Mouse (Mus musculus): ENCODE measurements at regions not wholly inside any gene's neighbourhood (a gene's known extent, or its start where the extent isn't known, plus 50 kb on each side); places are given as distances from the start of the nearest gene placed in this dataset.
A peak's percentile ranks its signal among the peaks of the same experiment; 100 is the strongest.

- DNase-seq: no peak
These were observed 142.1 kb upstream of the Slc22a12 start for GRCm38 (mm10) chr19:6684921-6685320.

- DNase-seq: no peak
These were observed 136.8 kb upstream of the Slc22a12 start for GRCm38 (mm10) chr19:6679392-6680307.

- no peak for DNase-seq
These were observed 134.7 kb upstream of the Slc22a12 start for GRCm38 (mm10) chr19:6677511-6677910.

GRCm38 (mm10) chr19:6675586-6675985 lies 132.8 kb upstream of the Slc22a12 start:
- DNase-seq: no peak

- no peak for DNase-seq
These were observed 128.9 kb upstream of the Slc22a12 start for GRCm38 (mm10) chr19:6671696-6672095.

- DNase-seq: no peak
These were observed 127.0 kb upstream of the Slc22a12 start for GRCm38 (mm10) chr19:6669881-6670280.

- DNase-seq: no peak
These were observed 125.7 kb upstream of the Slc22a12 start for GRCm38 (mm10) chr19:6668545-6668944.

- no peak for DNase-seq
These were observed 123.4 kb upstream of the Slc22a12 start for GRCm38 (mm10) chr19:6666187-6666722.

GRCm38 (mm10) chr19:6665264-6666054 lies 122.6 kb upstream of the Slc22a12 start:
- DNase-seq: no peak

GRCm38 (mm10) chr19:6664311-6664952 lies 121.6 kb upstream of the Slc22a12 start:
- no peak for DNase-seq

- DNase-seq: peak; percentile 83
These were observed 120.6 kb upstream of the Slc22a12 start for GRCm38 (mm10) chr19:6663391-6663790.

GRCm38 (mm10) chr19:6662346-6662939 lies 119.6 kb upstream of the Slc22a12 start:
- DNase-seq: peak; percentile 26

GRCm38 (mm10) chr19:6661508-6661871 lies 118.7 kb upstream of the Slc22a12 start:
- DNase-seq: no peak

- DNase-seq: no peak
These were observed 118.1 kb upstream of the Slc22a12 start for GRCm38 (mm10) chr19:6660723-6661507.

- DNase-seq: no peak
These were observed 117.3 kb upstream of the Slc22a12 start for GRCm38 (mm10) chr19:6660157-6660556.

GRCm38 (mm10) chr19:6654550-6654949 lies 111.7 kb upstream of the Slc22a12 start:
- DNase-seq: no peak

GRCm38 (mm10) chr19:6652775-6653174 lies 109.9 kb upstream of the Slc22a12 start:
- no peak for DNase-seq

- no peak for DNase-seq
These were observed 108.4 kb upstream of the Slc22a12 start for GRCm38 (mm10) chr19:6651192-6651591.

- no peak for DNase-seq
These were observed 107.1 kb upstream of the Slc22a12 start for GRCm38 (mm10) chr19:6649885-6650284.

- DNase-seq: no peak
These were observed 104.9 kb upstream of the Slc22a12 start for GRCm38 (mm10) chr19:6647686-6648085.

GRCm38 (mm10) chr19:6647216-6647615 lies 104.4 kb upstream of the Slc22a12 start:
- DNase-seq: no peak

GRCm38 (mm10) chr19:6645912-6646311 lies 103.1 kb upstream of the Slc22a12 start:
- DNase-seq: no peak
